Mouse (Mus musculus) cerebellum, postnatal 10 days (tissue): ENCODE measurements around the gene Gm44511.
"Not testable (repeated sequence)": the region's sequence is repeated elsewhere in the genome, so short reads cannot be mapped to it uniquely, and the experiment has no call there.

Source experiments
- DNase-seq, 2 experiments: peaks; one replicate each; pipeline ENCODE4 v3.0.0; 2021; ENCODE audit warnings: mixed read lengths in 2 of 2

Gene Gm44511

GRCm38 (mm10) chr6:128799144-128799895 lies 26.8 kb downstream of the Gm44511 start:
- DNase-seq: peak; percentile 90 to 91

DNA sequence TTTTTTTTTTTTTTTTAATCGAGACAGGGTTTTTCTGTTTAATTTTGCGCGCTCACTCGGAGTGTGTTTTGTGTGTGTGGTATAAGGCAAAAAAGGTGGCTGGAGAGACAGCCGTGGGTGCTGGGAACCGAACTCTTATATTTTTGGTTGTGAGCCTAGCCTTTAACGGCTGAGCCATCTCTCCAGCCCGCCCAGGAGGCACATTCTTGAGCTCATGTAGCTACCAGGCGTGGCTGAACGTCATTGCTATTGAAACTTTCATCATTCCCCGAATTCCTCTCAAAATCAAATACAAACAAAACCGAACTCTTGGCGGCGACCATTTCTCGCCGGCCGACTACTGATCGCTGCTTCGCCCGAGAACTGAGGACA lies 27.4 kb downstream of the Gm44511 start:
- DNase-seq: peak; percentile 82 to 86

DNA sequence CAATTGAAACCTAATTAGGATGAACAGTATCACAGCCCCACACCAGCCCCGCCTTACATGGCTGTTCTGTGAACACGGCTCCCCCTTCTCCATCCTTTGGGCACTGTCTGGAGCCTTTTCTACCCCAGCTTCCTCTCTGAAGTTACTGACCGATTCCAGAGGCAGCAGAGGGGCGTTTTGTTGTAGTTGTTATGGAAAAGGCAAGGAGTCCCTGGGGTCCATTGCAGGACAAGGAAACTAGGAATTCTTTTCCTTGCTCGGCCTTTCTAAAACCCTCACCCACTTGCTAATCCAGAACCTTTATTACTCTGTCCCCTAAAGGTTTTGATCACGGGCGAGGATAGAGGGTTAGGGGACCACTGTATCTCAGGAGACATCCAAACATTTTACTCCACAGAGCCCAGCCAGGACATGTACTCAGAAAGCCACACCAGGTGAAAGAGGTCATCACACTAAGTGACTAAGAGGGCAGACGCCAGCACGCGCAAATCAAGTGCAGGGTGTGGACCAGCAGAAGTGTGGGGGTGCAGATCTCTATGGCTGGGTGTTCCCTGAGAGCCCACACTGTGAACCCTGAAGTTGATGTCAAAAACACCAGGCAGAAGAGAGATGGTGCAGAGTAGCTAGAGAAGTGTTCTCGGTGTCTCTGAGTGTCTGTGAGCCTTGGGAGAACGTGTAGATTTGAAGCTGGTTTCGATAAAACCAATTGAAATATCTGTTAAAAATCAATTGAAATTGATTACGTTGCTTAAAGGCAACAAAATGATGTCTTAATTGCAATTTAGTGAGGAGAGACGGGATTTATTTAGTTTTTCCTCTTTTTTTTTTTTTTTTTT lies 28.0 kb downstream of the Gm44511 start:
- peak; percentile 24 to 42 for DNase-seq

GRCm38 (mm10) chr6:128797185-128797905 lies 28.8 kb downstream of the Gm44511 start:
- no peak for DNase-seq

DNA sequence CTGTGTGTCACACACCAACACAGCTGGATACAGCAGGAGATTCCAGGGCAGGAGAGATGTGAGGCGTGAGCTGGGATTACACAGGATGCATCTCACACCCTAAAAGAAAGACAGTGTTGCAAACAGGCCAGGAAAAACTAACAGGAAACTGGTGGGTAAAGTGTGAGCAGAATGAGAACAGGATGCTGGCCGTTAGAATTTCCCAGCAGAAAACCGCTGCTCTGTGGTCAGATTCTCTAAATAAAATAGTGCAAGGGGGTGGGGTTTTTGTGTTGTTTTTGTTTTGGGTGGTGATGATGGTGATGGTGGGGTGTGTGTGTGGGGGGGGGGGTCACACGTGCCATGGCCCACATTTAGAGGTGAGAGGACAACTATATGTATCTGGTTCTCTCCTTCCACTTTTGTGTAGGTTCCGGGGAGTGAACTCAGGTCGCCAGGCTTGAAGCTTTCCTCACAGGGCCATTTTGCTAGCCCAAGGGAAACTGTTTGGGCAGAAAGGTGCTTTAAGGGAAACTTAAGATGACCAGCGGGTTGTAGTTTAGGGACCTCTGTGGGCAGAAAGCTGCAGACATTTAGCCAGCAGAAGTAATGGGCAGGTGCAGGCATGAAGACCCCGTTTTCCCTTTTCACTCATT lies 29.7 kb downstream of the Gm44511 start:
- DNase-seq: no peak

- no peak for DNase-seq
These were observed 32.4 kb downstream of the Gm44511 start for GRCm38 (mm10) chr6:128793734-128794133.

GRCm38 (mm10) chr6:128790491-128790994 lies 35.6 kb downstream of the Gm44511 start:
- DNase-seq: not testable (repeated sequence)

DNA sequence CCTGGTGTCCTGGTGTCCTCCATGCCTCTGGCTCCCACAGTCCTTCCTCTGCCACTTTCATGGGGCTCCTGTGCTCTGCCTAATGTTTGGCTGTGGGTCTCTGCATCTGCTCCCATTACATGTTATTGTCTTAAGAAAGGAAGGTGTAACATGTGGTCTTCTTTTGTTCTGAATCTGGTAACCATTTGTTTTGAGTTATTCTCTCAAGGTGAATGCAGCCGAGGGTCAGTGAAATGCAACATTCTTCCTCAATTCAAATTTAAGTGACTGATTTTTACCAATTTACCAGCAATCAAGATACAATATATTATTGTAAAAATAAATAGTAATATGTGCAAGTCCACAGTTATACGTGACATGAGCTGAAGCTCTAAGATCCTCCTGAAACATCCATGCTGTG lies 37.0 kb downstream of the Gm44511 start, which contains the start of gene Klrb1c:
Gene Klrb1c, minus strand, starts transcription at position 101 of the 400 bp plus-strand sequence.
- no peak for DNase-seq

DNA sequence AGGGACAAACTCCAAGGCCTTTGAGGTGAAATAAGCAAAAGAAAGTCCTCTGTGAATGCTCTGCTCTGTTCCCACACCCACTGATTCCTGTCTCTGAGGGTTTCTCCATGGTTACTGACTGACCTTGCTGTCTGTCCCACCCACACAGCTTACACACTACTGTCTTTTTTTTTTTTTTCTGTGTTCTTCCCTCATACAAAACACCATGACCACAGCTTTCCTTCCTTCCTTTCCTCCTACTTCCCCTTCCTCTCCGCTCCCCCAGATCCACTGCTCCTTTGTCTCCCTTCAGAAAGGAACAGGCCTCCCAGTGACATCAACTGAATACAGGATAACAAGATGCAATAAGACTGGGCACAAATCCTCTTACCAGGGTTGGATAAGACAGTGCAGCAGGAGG lies 37.6 kb downstream of the Gm44511 start:
- no peak for DNase-seq

GRCm38 (mm10) chr6:128786396-128786795 lies 39.7 kb downstream of the Gm44511 start:
- not testable (repeated sequence) for DNase-seq

- no peak for DNase-seq
These were observed 56.4 kb downstream of the Gm44511 start for GRCm38 (mm10) chr6:128769481-128770253.

GRCm38 (mm10) chr6:128768047-128768446 lies 58.1 kb downstream of the Gm44511 start:
- DNase-seq: no peak

DNA sequence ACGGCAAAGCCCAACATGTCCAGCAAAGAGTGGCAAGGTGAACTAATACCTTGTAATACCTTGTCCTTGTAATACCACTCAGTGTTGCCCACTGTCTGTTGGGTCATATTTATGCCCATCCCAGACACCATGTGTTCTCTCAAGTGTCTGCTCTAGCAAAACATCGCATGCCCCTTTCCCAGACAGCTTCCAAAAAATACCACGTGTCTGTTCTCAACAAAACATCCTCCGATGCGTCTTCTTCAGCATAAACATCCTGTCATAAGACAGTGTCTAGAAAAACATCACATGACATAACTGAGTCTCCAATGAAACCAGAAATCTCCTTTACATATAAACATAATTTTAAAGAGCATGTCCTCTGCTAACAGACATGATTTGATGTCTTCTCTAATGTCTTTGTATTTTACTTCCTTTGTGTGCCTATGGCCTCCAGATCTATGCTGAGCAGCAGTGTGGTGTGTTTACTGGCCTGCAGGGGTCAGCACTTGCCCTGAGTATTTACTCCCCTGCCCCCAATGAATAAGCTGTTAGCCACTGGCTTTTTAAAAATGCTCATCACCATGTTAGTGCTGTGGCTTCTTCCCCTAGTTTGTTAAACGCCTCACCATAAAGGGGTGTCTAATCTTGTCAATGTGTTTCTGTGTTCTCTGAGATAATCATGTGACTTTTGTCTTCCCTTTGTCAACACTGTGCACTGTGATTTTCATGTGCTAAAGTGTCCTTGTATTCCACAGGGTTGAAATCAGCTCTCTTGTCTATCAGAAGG lies 59.4 kb downstream of the Gm44511 start:
- DNase-seq: peak; percentile 71 to 74

- DNase-seq: no peak
These were observed 60.9 kb downstream of the Gm44511 start for GRCm38 (mm10) chr6:128765211-128765610.

GRCm38 (mm10) chr6:128764598-128764997 lies 61.5 kb downstream of the Gm44511 start:
- DNase-seq: peak; percentile 54 to 61

DNA sequence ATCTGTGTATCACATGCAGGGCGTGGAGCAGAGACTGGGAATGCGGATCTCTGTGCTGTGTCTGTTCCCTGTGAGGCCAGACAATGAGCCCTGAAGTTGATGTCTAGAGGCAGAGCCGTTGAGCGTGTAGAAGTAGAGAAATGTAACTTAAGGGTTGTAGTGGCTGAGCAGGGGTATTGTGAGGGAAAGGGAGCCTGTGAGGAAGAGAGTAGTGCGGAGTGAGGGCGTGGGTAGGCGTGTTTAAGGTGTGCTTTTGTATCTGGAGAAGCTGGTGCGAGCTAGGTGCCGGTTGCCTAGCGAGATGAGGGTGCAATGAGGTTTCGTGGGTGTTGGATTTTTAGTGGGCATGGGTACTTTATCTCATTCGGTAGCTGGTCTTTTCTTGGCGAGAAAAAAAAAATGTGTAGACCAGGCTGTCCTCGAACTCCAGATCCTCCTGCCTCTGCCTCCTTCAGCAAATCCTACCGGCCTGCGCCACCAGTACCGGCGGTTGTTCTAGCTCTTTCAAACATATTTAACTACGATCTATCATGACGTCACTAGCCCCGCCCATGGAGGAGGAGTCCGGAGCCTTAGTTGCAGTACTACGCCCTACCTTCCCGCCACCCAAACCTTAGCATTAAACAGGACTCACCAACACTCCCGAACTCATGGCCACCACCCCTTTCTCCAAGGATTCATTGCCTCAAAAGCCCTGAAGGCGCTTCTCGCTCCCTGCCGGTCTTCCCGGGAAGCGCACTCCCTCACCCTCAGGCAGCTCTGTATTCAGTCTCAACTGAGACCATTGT lies 62.2 kb downstream of the Gm44511 start:
- peak; percentile 94 to 95 for DNase-seq

GRCm38 (mm10) chr6:128762892-128763670 lies 63.0 kb downstream of the Gm44511 start:
- peak; percentile 29 to 32 for DNase-seq

DNA sequence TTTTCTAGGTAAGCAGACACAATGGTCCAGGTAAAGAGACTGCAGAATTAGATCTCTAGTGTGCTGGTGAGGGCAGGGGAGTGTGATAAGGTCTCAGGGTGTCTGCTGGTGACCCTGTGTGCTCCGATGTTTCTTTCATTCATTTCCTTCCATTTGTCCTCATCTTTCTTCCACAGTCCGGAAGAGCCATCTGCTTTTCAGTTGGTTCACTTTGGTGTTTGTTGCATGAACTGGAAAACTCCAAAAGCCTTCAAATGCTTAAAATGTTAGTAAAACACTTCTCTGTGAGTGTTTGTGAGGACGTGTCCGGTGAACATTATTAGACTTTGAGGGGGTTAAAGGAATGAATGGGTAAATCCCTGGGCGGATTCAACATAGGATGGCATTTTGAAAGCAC lies 65.0 kb downstream of the Gm44511 start:
- DNase-seq: no peak
